Mouse (Mus musculus): Measurements from ENCODE around the gene Slc35g3.
"Not testable (repeated sequence)": the region's sequence is repeated elsewhere in the genome, so short reads cannot be mapped to it uniquely, and the experiment has no call there.

Gene Slc35g3

GRCm38 (mm10) chr11:69757303-69758089 lies 4.3 kb downstream of the Slc35g3 start:
- no peak for DNase-seq (ENCODE audit: low read depth, low spot score)

GRCm38 (mm10) chr11:69754701-69755100 lies 7.1 kb downstream of the Slc35g3 start:
- DNase-seq (ENCODE audit: low read depth, low spot score): no peak

- DNase-seq (ENCODE audit: low read depth, low spot score): no peak
Observed at GRCm38 (mm10) chr11:69754233-69754632, 7.5 kb downstream of the Slc35g3 start.

GRCm38 (mm10) chr11:69752686-69753085 lies 9.1 kb downstream of the Slc35g3 start:
- no peak for DNase-seq (ENCODE audit: low read depth, low spot score)

- no peak for DNase-seq (ENCODE audit: low read depth, low spot score)
Observed at GRCm38 (mm10) chr11:69751635-69752034, 10.1 kb downstream of the Slc35g3 start.

- DNase-seq (ENCODE audit: low read depth, low spot score): not testable (repeated sequence)
Observed at GRCm38 (mm10) chr11:69731408-69731807, 30.4 kb downstream of the Slc35g3 start.

GRCm38 (mm10) chr11:69729063-69729462 lies 32.7 kb downstream of the Slc35g3 start:
- DNase-seq (ENCODE audit: low read depth, low spot score): peak; percentile 52

- DNase-seq (ENCODE audit: low read depth, low spot score): no peak
Observed at GRCm38 (mm10) chr11:69725951-69726350, 35.8 kb downstream of the Slc35g3 start.

GRCm38 (mm10) chr11:69723074-69723473 lies 38.7 kb downstream of the Slc35g3 start:
- no peak for DNase-seq (ENCODE audit: low read depth, low spot score)

GRCm38 (mm10) chr11:69720852-69721251 lies 40.9 kb downstream of the Slc35g3 start:
- no peak for DNase-seq (ENCODE audit: low read depth, low spot score)

GRCm38 (mm10) chr11:69719423-69719822 lies 42.3 kb downstream of the Slc35g3 start:
- no peak for DNase-seq (ENCODE audit: low read depth, low spot score)

- no peak for DNase-seq (ENCODE audit: low read depth, low spot score)
Observed at GRCm38 (mm10) chr11:69718661-69719060, 43.1 kb downstream of the Slc35g3 start.

GRCm38 (mm10) chr11:69716953-69717352 lies 44.8 kb downstream of the Slc35g3 start:
- DNase-seq (ENCODE audit: low read depth, low spot score): no peak

GRCm38 (mm10) chr11:69715929-69716328 lies 45.8 kb downstream of the Slc35g3 start:
- peak; percentile 28 for DNase-seq (ENCODE audit: low read depth, low spot score)

GRCm38 (mm10) chr11:69715482-69715881 lies 46.3 kb downstream of the Slc35g3 start:
- no peak for DNase-seq (ENCODE audit: low read depth, low spot score)

- no peak for DNase-seq (ENCODE audit: low read depth, low spot score)
Observed at GRCm38 (mm10) chr11:69714636-69715329, 47.0 kb downstream of the Slc35g3 start.

- no peak for DNase-seq (ENCODE audit: low read depth, low spot score)
Observed at GRCm38 (mm10) chr11:69712954-69713672, 48.7 kb downstream of the Slc35g3 start.

- DNase-seq (ENCODE audit: low read depth, low spot score): no peak
Observed at GRCm38 (mm10) chr11:69711082-69711481, 50.7 kb downstream of the Slc35g3 start.

GRCm38 (mm10) chr11:69710470-69710869 lies 51.3 kb downstream of the Slc35g3 start:
- no peak for DNase-seq (ENCODE audit: low read depth, low spot score)
